Mouse (Mus musculus): ENCODE measurements at regions not wholly inside any gene's neighbourhood (a gene's known extent, or its start where the extent isn't known, plus 50 kb on each side); places are given as distances from the start of the nearest gene placed in this dataset.

GRCm38 (mm10) chr6:103828866-103829265 lies 318.5 kb downstream of the Chl1 start:
- in situ Hi-C loops (cut with MboI; ENCODE audit: low sequenced_read_pairs in 2 of 2, unreplicated experiment in 2 of 2) = no loop called here

GRCm38 (mm10) chr6:103832301-103832700 lies 321.9 kb downstream of the Chl1 start:
- in situ Hi-C loops (cut with MboI; ENCODE audit: low sequenced_read_pairs in 2 of 2, unreplicated experiment in 2 of 2) = no loop called here
- Histone ChIP-seq H3K4me1 (ENCODE audit: control insufficient read depth in 2 of 2, insufficient read depth in 2 of 2, low read length in 2 of 2, poor library complexity in 1 of 2) (no peaks in the 10 kb centered on the region), H3K4me3 (ENCODE audit: insufficient read depth in 1 of 2, low read depth in 1 of 2, low read length in 2 of 2, poor library complexity in 1 of 2, severe bottlenecking in 1 of 2) (no peak overlapping the region), H3K36me3 (ENCODE audit: control insufficient read depth, insufficient read depth, low read length, poor library complexity, severe bottlenecking) (no peaks in the 10 kb centered on the region), H3K9ac (ENCODE audit: insufficient read depth, low read depth, low read length, poor library complexity, severe bottlenecking) (no peak overlapping the region), H3K27ac (ENCODE audit: insufficient read depth, low read depth, low read length, poor library complexity, severe bottlenecking) (no peak overlapping the region), H3K9me3 (ENCODE audit: control insufficient read depth, insufficient read depth, low read depth, low read length) (no peaks in the 10 kb centered on the region)
- DNase-seq (ENCODE audit: low read depth, low spot score) = no peak
- TF ChIP-seq MAFK (IDR thresholded peaks at IDR 0.05; ENCODE audit: insufficient read depth, low read depth, low read length) (no peak), ZC3H11A (IDR thresholded peaks at IDR 0.05; ENCODE audit: borderline replicate concordance, low read depth, low read length) (no peak), HCFC1 (IDR thresholded peaks at IDR 0.05; ENCODE audit: borderline replicate concordance, insufficient read depth, low read length) (no peak), ZNF384 (IDR thresholded peaks at IDR 0.05; ENCODE audit: low read depth, low read length) (no peak), CHD2 (IDR thresholded peaks at IDR 0.05; ENCODE audit: low read depth, low read length) (no peak)

More at GRCm38 (mm10) chr6:103828866-103829265, 318.5 kb downstream of the Chl1 start:
- no peaks in the 10 kb centered on the region for H3K4me1 ChIP-seq (ENCODE audit: control insufficient read depth in 2 of 2, insufficient read depth in 2 of 2, low read length in 2 of 2, poor library complexity in 1 of 2)
- no peak for DNase-seq (ENCODE audit: low read depth, low spot score)
- H3K27ac ChIP-seq (ENCODE audit: insufficient read depth, low read depth, low read length, poor library complexity, severe bottlenecking) = no peak overlapping the region
- no peak overlapping the region for H3K4me3 ChIP-seq (ENCODE audit: insufficient read depth in 1 of 2, low read depth in 1 of 2, low read length in 2 of 2, poor library complexity in 1 of 2, severe bottlenecking in 1 of 2)
- no peaks in the 10 kb centered on the region for H3K36me3 ChIP-seq (ENCODE audit: control insufficient read depth, insufficient read depth, low read length, poor library complexity, severe bottlenecking)
- H3K9ac ChIP-seq (ENCODE audit: insufficient read depth, low read depth, low read length, poor library complexity, severe bottlenecking) = no peak overlapping the region
- TF ChIP-seq HCFC1 (IDR thresholded peaks at IDR 0.05; ENCODE audit: borderline replicate concordance, insufficient read depth, low read length) = no peak
- no peaks in the 10 kb centered on the region for H3K9me3 ChIP-seq (ENCODE audit: control insufficient read depth, insufficient read depth, low read depth, low read length)

DNA sequence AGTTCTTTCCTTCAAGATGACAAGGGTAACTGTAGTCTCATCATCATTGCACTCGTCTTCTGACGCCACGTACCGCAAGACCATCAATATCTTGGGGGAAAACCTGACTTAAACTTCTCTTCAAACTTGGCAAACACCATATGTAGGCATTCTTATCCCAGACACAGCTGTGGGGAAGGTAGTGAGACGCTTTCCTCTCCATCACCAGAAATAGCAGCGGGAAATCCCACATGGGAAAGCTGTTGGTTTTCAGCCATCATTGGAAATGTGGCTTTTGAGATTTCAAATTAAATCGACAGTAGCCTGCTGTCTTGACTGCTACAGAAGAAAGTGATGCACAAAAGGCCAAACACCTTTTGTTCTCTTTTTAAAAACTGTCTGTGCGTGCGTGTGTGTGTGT lies 322.4 kb downstream of the Chl1 start:
- in situ Hi-C loops (cut with MboI; ENCODE audit: low sequenced_read_pairs in 2 of 2, unreplicated experiment in 2 of 2) = no loop called here
- DNase-seq (ENCODE audit: low read depth, low spot score) = no peak
- H3K36me3 ChIP-seq (ENCODE audit: control insufficient read depth, insufficient read depth, low read length, poor library complexity, severe bottlenecking) = no peaks in the 10 kb centered on the region
- no peak overlapping the region for H3K4me3 ChIP-seq (ENCODE audit: insufficient read depth in 1 of 2, low read depth in 1 of 2, low read length in 2 of 2, poor library complexity in 1 of 2, severe bottlenecking in 1 of 2)
- H3K4me1 ChIP-seq (ENCODE audit: control insufficient read depth in 2 of 2, insufficient read depth in 2 of 2, low read length in 2 of 2, poor library complexity in 1 of 2) = no peaks in the 10 kb centered on the region
- no peak for TF ChIP-seq MAFK (IDR thresholded peaks at IDR 0.05; ENCODE audit: insufficient read depth, low read depth, low read length)
- TF ChIP-seq ZC3H11A (IDR thresholded peaks at IDR 0.05; ENCODE audit: borderline replicate concordance, low read depth, low read length) = no peak
- no peak for TF ChIP-seq ZNF384 (IDR thresholded peaks at IDR 0.05; ENCODE audit: low read depth, low read length)
- TF ChIP-seq CHD2 (IDR thresholded peaks at IDR 0.05; ENCODE audit: low read depth, low read length) = no peak
- no peak for TF ChIP-seq HCFC1 (IDR thresholded peaks at IDR 0.05; ENCODE audit: borderline replicate concordance, insufficient read depth, low read length)
- no peaks in the 10 kb centered on the region for H3K9me3 ChIP-seq (ENCODE audit: control insufficient read depth, insufficient read depth, low read depth, low read length)
- H3K27ac ChIP-seq (ENCODE audit: insufficient read depth, low read depth, low read length, poor library complexity, severe bottlenecking) = no peak overlapping the region
- H3K9ac ChIP-seq (ENCODE audit: insufficient read depth, low read depth, low read length, poor library complexity, severe bottlenecking) = no peak overlapping the region

GRCm38 (mm10) chr6:103833501-103834132 lies 323.2 kb downstream of the Chl1 start:
- in situ Hi-C loops (cut with MboI; ENCODE audit: low sequenced_read_pairs in 2 of 2, unreplicated experiment in 2 of 2) = no loop called here

GRCm38 (mm10) chr6:103834726-103835229 lies 324.4 kb downstream of the Chl1 start:
- Histone ChIP-seq H3K4me1 (ENCODE audit: control insufficient read depth in 2 of 2, insufficient read depth in 2 of 2, low read length in 2 of 2, poor library complexity in 1 of 2) (no peaks in the 10 kb centered on the region), H3K36me3 (ENCODE audit: control insufficient read depth, insufficient read depth, low read length, poor library complexity, severe bottlenecking) (no peaks in the 10 kb centered on the region), H3K9ac (ENCODE audit: insufficient read depth, low read depth, low read length, poor library complexity, severe bottlenecking) (no peak overlapping the region), H3K27ac (ENCODE audit: insufficient read depth, low read depth, low read length, poor library complexity, severe bottlenecking) (no peak overlapping the region), H3K4me3 (ENCODE audit: insufficient read depth in 1 of 2, low read depth in 1 of 2, low read length in 2 of 2, poor library complexity in 1 of 2, severe bottlenecking in 1 of 2) (no peak overlapping the region), H3K9me3 (ENCODE audit: control insufficient read depth, insufficient read depth, low read depth, low read length) (no peaks in the 10 kb centered on the region)
- no peak for DNase-seq (ENCODE audit: low read depth, low spot score)
- TF ChIP-seq ZNF384 (IDR thresholded peaks at IDR 0.05; ENCODE audit: low read depth, low read length) (no peak), CHD2 (IDR thresholded peaks at IDR 0.05; ENCODE audit: low read depth, low read length) (no peak), MAFK (IDR thresholded peaks at IDR 0.05; ENCODE audit: insufficient read depth, low read depth, low read length) (no peak), ZC3H11A (IDR thresholded peaks at IDR 0.05; ENCODE audit: borderline replicate concordance, low read depth, low read length) (no peak), HCFC1 (IDR thresholded peaks at IDR 0.05; ENCODE audit: borderline replicate concordance, insufficient read depth, low read length) (no peak)
- in situ Hi-C loops (cut with MboI; ENCODE audit: low sequenced_read_pairs in 2 of 2, unreplicated experiment in 2 of 2) = no loop called here

More at GRCm38 (mm10) chr6:103833501-103834132, 323.2 kb downstream of the Chl1 start:
- Histone ChIP-seq H3K9me3 (ENCODE audit: control insufficient read depth, insufficient read depth, low read depth, low read length) (no peaks in the 10 kb centered on the region), H3K4me3 (ENCODE audit: insufficient read depth in 1 of 2, low read depth in 1 of 2, low read length in 2 of 2, poor library complexity in 1 of 2, severe bottlenecking in 1 of 2) (no peak overlapping the region), H3K27ac (ENCODE audit: insufficient read depth, low read depth, low read length, poor library complexity, severe bottlenecking) (no peak overlapping the region), H3K4me1 (ENCODE audit: control insufficient read depth in 2 of 2, insufficient read depth in 2 of 2, low read length in 2 of 2, poor library complexity in 1 of 2) (no peaks in the 10 kb centered on the region), H3K36me3 (ENCODE audit: control insufficient read depth, insufficient read depth, low read length, poor library complexity, severe bottlenecking) (no peaks in the 10 kb centered on the region), H3K9ac (ENCODE audit: insufficient read depth, low read depth, low read length, poor library complexity, severe bottlenecking) (no peak overlapping the region)
- TF ChIP-seq ZC3H11A (IDR thresholded peaks at IDR 0.05; ENCODE audit: borderline replicate concordance, low read depth, low read length) (0 out of 2 replicates have a peak, but pooled peaks have one; percentile 20), CHD2 (IDR thresholded peaks at IDR 0.05; ENCODE audit: low read depth, low read length) (no peak)
- peak; percentile 47 for DNase-seq (ENCODE audit: low read depth, low spot score)

All from ES-E14 (cell line).